Mouse (Mus musculus) hindbrain, embryonic 14.5 days (tissue): Measurements from ENCODE around the gene Tmem50a. TPM values are rescaled to one million over a fixed set of nuclear protein-coding genes. Genes with fewer than 3 reads are reported as not detected.

Source experiments
- ATAC-seq: fragments of 200-750 bp; cut with Nextera tagmentation; 2 replicates; pipeline ENCODE4 v1.8.0; 2017; ENCODE audit warnings: moderate number of reproducible peaks, mild to moderate bottlenecking, moderate TSS enrichment, moderate library complexity; ENCODE audit not compliant: low FRiP score
- DNase-seq: peaks from one replicate; pipeline ENCODE4 v3.0.0-alpha.2; 2015; ENCODE audit warnings: low spot score
- H3K27ac ChIP-seq: fragments of 300-500 bp; sonication (generic); 2 replicates; pipeline ENCODE4 v1.5.1; 2014; ENCODE audit warnings: mild to moderate bottlenecking, moderate library complexity
- H3K27me3 ChIP-seq: fragments of 300-500 bp; sonication (generic); 2 replicates; pipeline ENCODE4 v1.6.1; 2014; ENCODE audit warnings: mild to moderate bottlenecking, low read length, mixed read lengths; ENCODE audit not compliant: control insufficient read depth, insufficient read depth
- H3K36me3 ChIP-seq: fragments of 300-500 bp; sonication (generic); replicated peaks from 2 replicates; pipeline ENCODE4 v1.6.1; 2014; ENCODE audit not compliant: control insufficient read depth, insufficient read depth
- H3K4me1 ChIP-seq: fragments of 300-500 bp; sonication (generic); replicated peaks from 2 replicates; pipeline ENCODE4 v1.6.1; 2014; ENCODE audit warnings: antibody characterized with exemption, low read length, mixed read lengths; ENCODE audit not compliant: control insufficient read depth, insufficient read depth
- H3K4me2 ChIP-seq: fragments of 300-500 bp; sonication (generic); replicated peaks from 2 replicates; pipeline ENCODE4 v1.6.1; 2014; ENCODE audit warnings: mild to moderate bottlenecking, moderate library complexity
- H3K4me3 ChIP-seq: fragments of 300-500 bp; sonication (generic); replicated peaks from 2 replicates; pipeline ENCODE4 v1.5.1; 2014; ENCODE audit warnings: mild to moderate bottlenecking, low read length
- H3K9ac ChIP-seq: fragments of 300-500 bp; sonication (generic); 2 replicates; pipeline ENCODE4 v1.6.1; 2014
- H3K9me3 ChIP-seq: fragments of 300-500 bp; sonication (generic); 2 replicates; pipeline ENCODE4 v1.6.1; 2016; ENCODE audit warnings: low read length; ENCODE audit not compliant: control insufficient read depth
- WGBS: fragments of 180-500 bp; shearing (Covaris S2); extraction: QIAGEN DNeasy Blood & Tissue Kit; methylation state at CpG from one replicate; pipeline ENCODE4 v1.1.7; 2014; 5-methylcytosine and 5-hydroxymethylcytosine counted together
- polyA plus RNA-seq: library from polyadenylated mRNA; unstranded; fragments of >200 nt; fragmentation: Nextera tagmentation; extraction: Ambion mirVana; gene quantifications from 2 replicates; pipeline ENCODE4 v1.2.1, GENCODE M21; 2014

Tmem50a gene
- polyA plus RNA-seq, 1 experiment from 2014 or later, result 203 TPM

DNA sequence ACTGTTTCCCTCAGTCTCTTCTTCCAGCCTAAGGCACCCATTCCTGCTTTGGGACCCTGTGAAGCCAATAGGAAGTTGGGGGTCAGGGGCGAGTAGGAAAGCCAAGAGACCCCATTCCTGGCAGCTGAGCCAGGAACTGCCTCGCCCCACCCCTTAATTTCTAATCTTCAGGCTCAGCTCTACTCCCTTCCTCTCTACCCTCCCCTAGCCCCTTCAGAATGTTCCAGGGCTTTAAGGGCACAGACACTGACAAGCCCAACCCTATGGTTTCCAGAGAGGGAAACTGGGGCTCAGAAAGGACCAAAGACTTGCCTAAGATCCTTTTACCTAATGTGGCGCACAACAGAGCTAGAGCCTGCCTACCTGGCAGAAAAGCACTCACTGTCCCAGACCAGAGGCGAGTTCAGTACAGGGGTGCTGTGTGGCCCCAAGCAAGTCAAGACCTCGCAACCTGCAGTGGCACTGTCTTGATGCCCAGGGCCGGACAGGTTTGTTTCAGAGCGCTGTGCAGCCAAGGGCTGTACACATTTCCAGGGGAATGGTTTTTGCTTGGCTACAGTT is 44.9 kb downstream of the Tmem50a start:
- no peak overlapping the region for H3K27ac ChIP-seq
- DNase-seq, result no peak
- peaks cover 26% of the 10 kb centered on the region for H3K27me3 ChIP-seq
- no peak for ATAC-seq
- no peak overlapping the region for H3K9ac ChIP-seq
- H3K4me3 ChIP-seq, result no peak overlapping the region
- H3K9me3 ChIP-seq, result no peaks in the 10 kb centered on the region
- H3K4me1 ChIP-seq, result no peaks in the 10 kb centered on the region
- no peak overlapping the region for H3K4me2 ChIP-seq
- WGBS, result 58% methylated on average over 7 of the region's 7 CpGs
- H3K36me3 ChIP-seq, result no peaks in the 10 kb centered on the region

- peaks cover 26% of the 10 kb centered on the region for H3K27me3 ChIP-seq
- H3K27ac ChIP-seq, result no peak overlapping the region
- no peak overlapping the region for H3K9ac ChIP-seq
- H3K4me1 ChIP-seq, result no peaks in the 10 kb centered on the region
- no peak overlapping the region for H3K4me2 ChIP-seq
- ATAC-seq (no peak), DNase-seq (no peak)
- H3K9me3 ChIP-seq, result no peaks in the 10 kb centered on the region
- H3K36me3 ChIP-seq, result no peaks in the 10 kb centered on the region
- no peak overlapping the region for H3K4me3 ChIP-seq
- WGBS, result 13% methylated on average over 16 of the region's 16 CpGs
These were observed 45.6 kb downstream of the Tmem50a start for GRCm38 (mm10) chr4:134869068-134869730.

- Histone ChIP-seq H3K9ac (no peak overlapping the region), H3K36me3 (no peaks in the 10 kb centered on the region)
- ATAC-seq, result no peak
These were observed 46.3 kb downstream of the Tmem50a start for GRCm38 (mm10) chr4:134868490-134868889.

GRCm38 (mm10) chr4:134868065-134868464 is 46.8 kb downstream of the Tmem50a start:
- Histone ChIP-seq H3K4me3 (no peak overlapping the region), H3K4me1 (no peaks in the 10 kb centered on the region), H3K27me3 (peaks cover 26% of the 10 kb centered on the region), H3K4me2 (no peak overlapping the region), H3K27ac (no peak overlapping the region), H3K36me3 (no peaks in the 10 kb centered on the region), H3K9ac (no peak overlapping the region), H3K9me3 (no peaks in the 10 kb centered on the region)
- WGBS, result 91% methylated on average over 10 of the region's 10 CpGs
- ATAC-seq (no peak), DNase-seq (no peak)

More at GRCm38 (mm10) chr4:134868490-134868889, 46.3 kb downstream of the Tmem50a start:
- H3K27me3 ChIP-seq, result peaks cover 26% of the 10 kb centered on the region
- no peak overlapping the region for H3K4me3 ChIP-seq
- WGBS, result 34% methylated on average over 8 of the region's 9 CpGs
- H3K4me2 ChIP-seq, result no peak overlapping the region
- H3K4me1 ChIP-seq, result no peaks in the 10 kb centered on the region
- no peaks in the 10 kb centered on the region for H3K9me3 ChIP-seq
- no peak overlapping the region for H3K27ac ChIP-seq
- DNase-seq, result no peak

- no peak overlapping the region for H3K4me2 ChIP-seq
- 90% methylated on average over 8 of the region's 8 CpGs for WGBS
These were observed 47.2 kb downstream of the Tmem50a start for GRCm38 (mm10) chr4:134867661-134868060.

GRCm38 (mm10) chr4:134867213-134867612 is 47.6 kb downstream of the Tmem50a start:
- Histone ChIP-seq H3K4me3 (no peak overlapping the region), H3K9me3 (no peaks in the 10 kb centered on the region), H3K4me2 (no peak overlapping the region), H3K4me1 (no peaks in the 10 kb centered on the region), H3K27ac (no peak overlapping the region), H3K27me3 (peaks cover 26% of the 10 kb centered on the region), H3K9ac (no peak overlapping the region), H3K36me3 (no peaks in the 10 kb centered on the region)
- DNase-seq (no peak), ATAC-seq (no peak)
- WGBS, result 95% methylated on average over 8 of the region's 8 CpGs

More at GRCm38 (mm10) chr4:134867661-134868060, 47.2 kb downstream of the Tmem50a start:
- H3K27ac ChIP-seq, result no peak overlapping the region
- no peaks in the 10 kb centered on the region for H3K4me1 ChIP-seq
- H3K4me3 ChIP-seq, result no peak overlapping the region
- no peak overlapping the region for H3K9ac ChIP-seq
- H3K27me3 ChIP-seq, result peaks cover 26% of the 10 kb centered on the region
- no peaks in the 10 kb centered on the region for H3K36me3 ChIP-seq
- no peak for ATAC-seq
- DNase-seq, result no peak
- H3K9me3 ChIP-seq, result no peaks in the 10 kb centered on the region

GRCm38 (mm10) chr4:134865789-134866188 is 49.0 kb downstream of the Tmem50a start:
- Histone ChIP-seq H3K4me3 (no peak overlapping the region), H3K4me2 (no peak overlapping the region), H3K27ac (no peak overlapping the region), H3K9me3 (no peaks in the 10 kb centered on the region), H3K36me3 (no peaks in the 10 kb centered on the region), H3K27me3 (peaks cover 26% of the 10 kb centered on the region), H3K9ac (no peak overlapping the region), H3K4me1 (no peaks in the 10 kb centered on the region)
- ATAC-seq, result no peak
- WGBS, result 97% methylated on average over 5 of the region's 5 CpGs
- DNase-seq, result no peak

- DNase-seq, result no peak
- 75% methylated on average over 6 of the region's 6 CpGs for WGBS
- Histone ChIP-seq H3K4me1 (no peaks in the 10 kb centered on the region), H3K36me3 (no peaks in the 10 kb centered on the region), H3K27ac (no peak overlapping the region), H3K9ac (no peak overlapping the region), H3K9me3 (no peaks in the 10 kb centered on the region), H3K4me2 (no peak overlapping the region), H3K4me3 (no peak overlapping the region), H3K27me3 (peaks cover 23% of the 10 kb centered on the region)
- ATAC-seq, result no peak
These were observed 49.5 kb downstream of the Tmem50a start for GRCm38 (mm10) chr4:134865340-134865739.

DNA sequence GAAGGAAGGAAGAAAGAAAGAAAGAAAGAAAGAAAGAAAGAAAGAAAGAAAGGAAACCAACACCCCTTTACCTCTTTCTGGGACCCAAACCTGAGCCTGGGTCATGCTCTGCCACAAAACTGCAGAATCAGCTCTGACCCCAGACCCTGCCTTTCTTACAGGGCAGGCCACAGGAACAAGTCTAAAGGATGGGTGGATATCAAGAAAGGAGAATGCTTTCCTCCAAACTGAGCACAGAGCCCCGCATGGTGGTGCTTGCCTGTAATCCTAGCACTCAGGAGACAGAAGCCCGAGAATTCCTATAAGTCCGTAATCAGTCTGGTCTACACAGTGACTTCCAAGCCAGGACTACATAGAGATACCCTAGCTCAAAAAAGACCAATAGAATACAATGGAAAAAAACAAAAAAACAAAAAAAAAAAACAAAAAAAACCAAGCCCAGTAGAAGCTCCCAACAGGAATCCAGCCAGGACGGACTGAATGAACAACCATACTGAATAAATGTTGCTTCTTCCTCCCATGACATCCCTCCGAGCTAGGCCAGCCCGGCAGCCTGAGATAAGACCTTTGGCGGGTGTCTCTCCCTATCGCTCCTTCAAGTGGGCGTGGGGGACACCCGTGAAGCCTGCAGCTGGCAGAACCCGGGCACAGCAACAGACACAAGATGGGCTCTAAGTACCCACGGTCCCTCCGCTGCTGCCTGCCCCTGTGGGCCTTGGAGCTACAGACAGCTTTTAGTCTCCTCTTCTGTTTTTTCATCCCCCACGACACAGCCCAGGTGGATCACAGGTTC is 50.7 kb downstream of the Tmem50a start, which contains the start of gene Rhd:
TSS of gene Rhd (plus strand) at position 600 of the 793 bp plus-strand sequence.
- Histone ChIP-seq H3K9ac (no peak within 1 kb of the TSS), H3K4me2 (no peak within 1 kb of the TSS), H3K36me3 (no peaks in the 10 kb centered on the region), H3K9me3 (no peaks in the 10 kb centered on the region), H3K27ac (no peak within 1 kb of the TSS), H3K4me1 (no peaks in the 10 kb centered on the region), H3K27me3 (peaks cover 11% of the 10 kb centered on the region), H3K4me3 (no peak within 1 kb of the TSS)
- no peak for DNase-seq
- ATAC-seq, result no peak
- 74% methylated on average over 14 of the region's 14 CpGs for WGBS
